Mouse (Mus musculus): ENCODE data around the gene Peli2.

The Peli2 gene

DNA sequence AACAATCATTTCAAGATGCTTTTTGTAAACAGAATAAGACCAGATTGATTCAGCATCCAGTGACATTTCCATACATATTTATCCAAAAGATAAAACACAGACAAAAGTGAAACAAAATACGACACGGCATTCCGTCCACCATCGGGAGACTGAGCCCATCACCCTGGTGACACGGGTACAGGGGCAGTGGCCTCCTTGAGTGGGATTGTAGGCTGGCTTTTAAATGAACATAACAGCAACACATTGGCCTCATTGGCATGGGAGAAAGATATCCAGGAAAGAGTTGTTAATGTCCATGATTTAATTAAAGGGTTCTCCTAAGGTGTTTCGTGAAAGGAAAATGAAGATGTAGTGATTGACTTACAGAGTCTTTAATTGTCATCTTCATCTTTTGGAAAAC, 5.3 kb downstream of the Peli2 start:
- DNase-seq (ENCODE audit: low spot score) = no peak

GRCm38 (mm10) chr14:48126931-48127330, 6.3 kb downstream of the Peli2 start:
- DNase-seq (ENCODE audit: low spot score) = no peak

DNA sequence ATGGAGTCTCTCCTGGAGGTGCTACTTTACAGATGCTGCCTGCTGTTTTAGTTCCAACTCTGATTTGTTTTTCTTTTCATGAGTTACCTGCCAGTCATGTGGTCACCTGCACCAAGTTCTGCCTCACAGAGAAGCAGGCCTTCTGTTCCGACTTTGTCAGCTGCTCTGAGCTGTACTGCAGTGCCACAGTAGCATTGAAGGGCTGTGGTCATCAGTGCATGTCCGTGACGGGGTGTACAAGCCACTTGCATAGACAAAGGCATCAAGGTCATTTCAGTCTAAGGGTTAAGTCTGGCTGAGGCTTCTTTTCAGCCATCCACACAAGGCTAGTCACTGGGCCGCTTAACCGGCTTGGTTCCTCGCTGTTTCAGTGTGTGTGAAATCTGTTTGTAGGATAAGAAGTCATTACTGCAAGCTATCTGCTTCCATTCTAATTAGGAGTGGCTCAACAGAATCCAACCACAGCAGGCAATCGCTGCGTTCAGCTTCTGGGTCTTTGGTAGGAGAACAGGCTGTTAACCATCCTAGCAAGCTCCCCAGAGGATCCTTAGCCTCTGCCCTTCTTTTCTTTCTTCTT, 7.1 kb downstream of the Peli2 start:
- no peak for DNase-seq (ENCODE audit: low spot score)

DNA sequence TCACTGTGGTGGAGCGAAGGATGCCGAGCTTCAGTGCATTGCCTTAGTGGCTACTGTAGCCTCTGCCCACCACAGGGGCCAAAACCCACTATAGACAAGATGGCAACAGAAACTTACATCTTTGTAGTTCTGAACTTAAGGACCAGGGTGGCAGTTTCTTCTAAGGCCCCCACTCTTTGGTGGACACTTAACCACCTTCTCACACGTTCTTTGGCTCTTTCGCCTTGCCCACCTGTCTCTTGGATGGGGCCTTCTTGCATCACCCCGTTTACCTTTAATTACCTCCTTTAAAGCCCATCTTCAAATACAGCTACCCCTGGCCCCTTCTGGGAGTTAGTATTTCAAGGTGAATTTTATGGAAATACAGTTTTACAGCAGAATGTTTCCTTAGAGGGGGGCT, 8.1 kb downstream of the Peli2 start:
- DNase-seq (ENCODE audit: low spot score) = no peak

- DNase-seq (ENCODE audit: low spot score) = no peak
Measured at GRCm38 (mm10) chr14:48130021-48130420, 9.4 kb downstream of the Peli2 start.

DNA sequence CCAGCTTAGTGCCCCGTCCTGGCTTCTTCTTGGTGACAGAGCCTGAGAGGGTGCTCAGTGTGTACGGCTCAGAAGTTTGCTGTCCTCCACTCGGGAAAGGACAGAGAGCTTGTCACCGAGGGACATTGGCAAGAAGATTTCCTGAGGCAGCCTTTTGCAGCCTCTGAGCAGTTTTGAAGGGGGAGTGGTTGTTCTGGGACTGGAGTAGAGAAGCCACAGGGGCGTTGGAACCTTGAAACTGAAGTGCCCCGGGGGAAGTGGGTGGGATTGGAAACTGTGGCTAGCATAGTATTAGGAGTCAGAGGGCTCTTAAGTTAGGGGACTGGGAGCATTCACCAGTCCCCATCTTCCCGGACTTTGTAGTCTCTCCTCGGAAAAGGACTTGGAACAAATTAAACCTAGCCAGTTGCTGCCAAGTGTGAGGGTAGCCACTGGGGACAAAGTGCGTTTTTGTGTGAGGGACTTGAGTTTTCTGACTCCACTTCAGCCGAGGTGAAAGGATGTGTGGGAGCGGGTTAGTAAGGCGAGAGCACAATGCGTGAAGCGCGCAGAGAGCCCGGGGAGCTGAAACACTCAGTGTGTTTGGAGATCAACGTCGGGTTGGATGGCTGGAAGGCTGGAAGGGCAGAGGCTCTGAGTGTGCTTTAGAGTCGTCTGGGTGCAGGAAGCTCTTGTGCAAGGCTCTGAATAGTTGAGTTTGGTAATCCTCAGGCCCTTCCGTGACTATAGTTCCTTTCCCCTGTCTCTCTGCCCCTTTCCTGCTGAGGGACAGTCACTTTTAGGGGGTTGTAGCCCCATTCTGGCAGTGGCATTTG, 10.3 kb downstream of the Peli2 start:
- no peak for DNase-seq (ENCODE audit: low spot score)

DNA sequence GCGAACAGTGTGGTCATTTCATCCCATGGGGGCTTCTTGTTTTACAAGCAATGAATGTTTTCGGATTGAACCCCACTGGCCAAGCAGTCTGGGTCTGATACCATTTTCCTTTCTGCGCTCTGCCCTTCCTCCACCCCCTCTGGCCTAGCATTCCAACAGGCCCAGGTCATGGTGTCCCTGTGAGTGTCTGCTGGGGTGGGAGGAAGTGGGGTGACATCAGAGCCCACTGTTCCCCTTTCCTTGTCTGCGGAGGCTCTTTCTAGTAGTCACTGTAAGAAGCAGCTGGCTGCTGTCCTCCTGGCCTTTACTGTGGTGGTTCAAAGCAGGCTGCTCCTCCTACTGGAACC, 10.9 kb downstream of the Peli2 start:
- no peak for DNase-seq (ENCODE audit: low spot score)

GRCm38 (mm10) chr14:48132241-48132640, 11.6 kb downstream of the Peli2 start:
- DNase-seq (ENCODE audit: low spot score) = no peak

- no peak for DNase-seq (ENCODE audit: low spot score)
Measured at GRCm38 (mm10) chr14:48132865-48133802, 12.5 kb downstream of the Peli2 start.

DNA sequence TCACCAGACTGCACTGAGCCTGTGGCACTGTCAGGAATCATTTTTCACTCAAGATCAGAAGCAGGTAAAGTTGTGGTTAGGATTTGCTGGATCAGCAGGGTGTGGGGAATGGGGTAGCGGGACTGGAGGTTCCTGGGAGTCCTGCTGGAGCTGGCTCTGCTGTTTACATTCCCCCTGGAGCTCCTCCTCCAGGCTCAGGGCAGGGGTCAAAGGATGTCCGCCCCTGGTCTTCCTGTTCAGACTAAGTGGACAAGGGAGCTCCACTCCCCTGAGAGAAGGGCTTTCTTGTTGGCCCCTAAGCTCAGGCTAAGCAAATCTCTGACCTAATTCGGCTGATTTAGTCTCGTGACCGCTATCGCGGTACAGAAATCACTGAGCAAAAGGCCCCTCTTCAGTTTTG, 13.7 kb downstream of the Peli2 start:
- DNase-seq (ENCODE audit: low spot score) = no peak

- no peak for DNase-seq (ENCODE audit: low spot score)
Measured at GRCm38 (mm10) chr14:48135816-48136345, 15.3 kb downstream of the Peli2 start.

- DNase-seq (ENCODE audit: low spot score) = no peak
Measured at GRCm38 (mm10) chr14:48137731-48138130, 17.1 kb downstream of the Peli2 start.

DNA sequence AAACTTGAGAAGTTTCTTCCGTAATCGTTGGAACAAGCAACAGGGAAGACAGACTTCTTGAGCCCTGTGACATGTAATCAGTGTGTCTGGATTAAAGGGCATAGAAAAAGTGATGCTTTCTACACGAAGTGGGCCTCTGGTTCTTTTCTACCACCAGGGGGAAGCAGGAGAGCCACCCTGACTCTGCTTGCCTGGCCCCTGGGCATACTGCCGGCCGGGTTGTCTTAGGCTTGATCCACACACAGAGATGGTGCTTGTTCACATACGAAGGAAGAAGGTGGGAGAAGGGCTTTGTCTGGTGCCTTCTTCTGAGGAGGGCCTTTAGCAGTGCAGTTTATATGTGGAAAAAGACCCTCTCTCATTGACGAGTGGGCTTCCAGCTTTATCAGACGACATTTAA, 17.5 kb downstream of the Peli2 start:
- DNase-seq (ENCODE audit: low spot score) = no peak

DNA sequence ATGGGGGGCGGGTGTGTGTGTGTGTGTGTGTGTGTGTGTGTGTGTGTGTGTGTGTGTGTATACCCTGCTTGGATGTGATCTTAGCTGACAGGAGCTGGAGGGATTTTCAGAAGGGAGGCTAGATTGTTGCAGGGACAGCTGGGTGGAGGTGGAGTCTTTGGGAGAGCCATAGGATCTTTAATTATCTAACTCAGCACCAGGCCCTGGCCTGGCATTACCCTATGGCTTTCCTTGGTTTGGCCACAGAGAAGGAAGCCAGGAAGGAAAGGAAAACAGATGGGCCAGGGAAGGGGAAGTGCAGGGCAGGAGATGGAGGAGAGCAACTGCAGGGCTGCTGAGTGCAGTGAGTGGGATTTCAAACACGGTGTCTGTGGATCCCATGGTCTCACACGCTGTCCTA, 18.8 kb downstream of the Peli2 start:
- DNase-seq (ENCODE audit: low spot score) = no peak

DNA sequence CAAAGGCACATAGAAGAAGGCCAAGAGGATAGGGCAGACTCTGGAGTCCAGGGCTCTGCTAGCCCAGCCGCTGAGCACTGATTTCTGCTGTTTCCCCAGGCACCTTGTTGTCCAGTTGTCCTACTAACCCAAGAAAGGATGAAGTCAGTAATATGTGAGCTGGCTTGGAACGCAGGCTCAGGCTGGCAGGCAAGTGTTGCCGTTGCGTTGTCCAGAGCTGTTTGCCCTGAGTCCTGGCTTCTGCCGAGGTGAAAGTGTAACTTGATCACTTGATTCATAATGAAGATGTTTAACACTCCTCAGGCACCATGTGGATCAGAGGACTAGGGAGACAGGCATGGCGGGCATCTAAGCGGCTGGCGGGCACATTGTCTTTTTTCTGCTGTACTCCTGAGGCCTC, 21.1 kb downstream of the Peli2 start:
- DNase-seq (ENCODE audit: low spot score) = no peak

- DNase-seq (ENCODE audit: low spot score) = no peak
Measured at GRCm38 (mm10) chr14:48142696-48143095, 22.1 kb downstream of the Peli2 start.

- no peak for DNase-seq (ENCODE audit: low spot score)
Measured at GRCm38 (mm10) chr14:48143141-48143540, 22.5 kb downstream of the Peli2 start.

DNA sequence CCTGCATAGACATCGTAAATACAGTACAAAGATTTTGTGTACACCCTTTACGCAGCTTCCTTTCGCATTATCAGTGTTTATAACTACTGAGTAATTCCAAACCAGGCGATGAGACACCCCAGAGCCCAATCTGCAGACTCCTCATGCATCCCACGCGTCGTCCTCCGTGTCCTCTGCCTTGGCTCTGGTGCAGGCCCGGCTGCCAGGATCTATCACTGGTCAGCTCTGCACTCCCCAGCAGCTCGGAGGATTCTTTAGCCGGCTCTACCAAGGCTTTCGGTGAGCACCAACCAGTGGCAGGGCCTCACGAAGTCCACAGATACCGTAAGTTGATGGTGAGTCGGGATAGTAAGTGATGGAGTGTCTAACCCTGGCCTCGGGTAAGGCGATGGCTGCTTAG, 23.7 kb downstream of the Peli2 start:
- no peak for DNase-seq (ENCODE audit: low spot score)

GRCm38 (mm10) chr14:48147688-48148087, 27.1 kb downstream of the Peli2 start:
- DNase-seq (ENCODE audit: low spot score) = no peak

DNA sequence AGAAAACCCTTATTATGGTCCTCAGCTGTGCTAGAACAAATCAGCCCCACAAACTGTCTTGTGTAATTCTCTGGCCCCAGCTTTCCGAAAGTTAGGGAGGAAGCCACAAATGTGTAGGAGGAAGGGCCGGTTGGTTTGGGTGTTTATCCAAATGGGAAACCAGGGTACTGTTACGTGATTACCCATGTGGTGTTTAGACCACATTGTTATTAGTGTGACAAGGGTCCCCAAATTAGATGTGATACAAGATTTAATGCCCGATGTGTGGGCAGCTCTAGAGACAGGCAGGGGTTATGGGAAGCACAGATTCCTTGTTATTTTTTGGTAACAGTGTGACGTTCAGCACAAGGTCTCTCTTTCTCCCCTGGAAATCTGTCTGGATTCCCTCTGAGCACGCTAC, 28.0 kb downstream of the Peli2 start:
- no peak for DNase-seq (ENCODE audit: low spot score)

- DNase-seq (ENCODE audit: low spot score) = no peak
Measured at GRCm38 (mm10) chr14:48149351-48149750, 28.7 kb downstream of the Peli2 start.

DNA sequence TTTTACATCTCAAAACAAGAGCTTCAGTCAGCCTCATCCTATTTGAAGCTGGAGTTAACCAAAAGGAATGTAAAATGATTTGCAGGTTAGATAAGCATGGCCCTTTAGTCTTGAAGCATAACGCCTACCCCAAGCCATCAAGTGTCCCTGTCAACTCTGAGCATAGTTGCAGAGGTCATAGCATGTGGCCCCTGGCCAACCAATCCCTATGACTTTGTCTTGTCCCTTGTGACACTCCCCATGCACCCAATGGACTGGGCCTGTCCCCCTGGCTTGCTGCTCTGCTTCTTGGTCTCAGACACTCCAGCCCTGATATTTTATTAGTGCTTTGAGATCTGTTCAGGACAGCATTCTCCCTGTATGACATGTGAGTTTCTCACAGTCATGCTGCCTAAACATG, 30.3 kb downstream of the Peli2 start:
- DNase-seq (ENCODE audit: low spot score) = no peak

- DNase-seq (ENCODE audit: low spot score) = no peak
Measured at GRCm38 (mm10) chr14:48151554-48151953, 30.9 kb downstream of the Peli2 start.

Data from ovary, postnatal 14 days (tissue).